Mouse (Mus musculus) erythroblast, adult 5-6 weeks (primary cell): ENCODE results near the gene Maml3. TPM values are rescaled to one million over a fixed set of nuclear protein-coding genes. Genes with fewer than 3 reads are reported as not detected.

ENCODE experiments used
- ATAC-seq: replicated peaks from 2 replicates; pipeline ENCODE4 v1.8.0; 2016; ENCODE audit warnings: moderate number of reproducible peaks, mild to moderate bottlenecking, moderate TSS enrichment, inconsistent platforms; ENCODE audit not compliant: poor library complexity, low FRiP score, severe bottlenecking
- total RNA-seq, 2 experiments: library from RNA; stranded (forward) in 1 of 2; stranded (reverse) in 1 of 2; fragments of 150-400 nt in 1 of 2; fragments of 200-764, 138-1000 nt in 1 of 2; gene quantifications; 2 replicates each; pipeline versions ENCODE4 v1.2.3 to v1.2.4; 2015 to 2017; ENCODE audit warnings: low replicate concordance in 2 of 2

Gene Maml3
- total RNA-seq (2015; ENCODE audit: low replicate concordance) (1.7 and 3.3 TPM in 2 replicates), total RNA-seq (2017; ENCODE audit: low replicate concordance) (0.84 and 1.3 TPM in 2 replicates)

DNA sequence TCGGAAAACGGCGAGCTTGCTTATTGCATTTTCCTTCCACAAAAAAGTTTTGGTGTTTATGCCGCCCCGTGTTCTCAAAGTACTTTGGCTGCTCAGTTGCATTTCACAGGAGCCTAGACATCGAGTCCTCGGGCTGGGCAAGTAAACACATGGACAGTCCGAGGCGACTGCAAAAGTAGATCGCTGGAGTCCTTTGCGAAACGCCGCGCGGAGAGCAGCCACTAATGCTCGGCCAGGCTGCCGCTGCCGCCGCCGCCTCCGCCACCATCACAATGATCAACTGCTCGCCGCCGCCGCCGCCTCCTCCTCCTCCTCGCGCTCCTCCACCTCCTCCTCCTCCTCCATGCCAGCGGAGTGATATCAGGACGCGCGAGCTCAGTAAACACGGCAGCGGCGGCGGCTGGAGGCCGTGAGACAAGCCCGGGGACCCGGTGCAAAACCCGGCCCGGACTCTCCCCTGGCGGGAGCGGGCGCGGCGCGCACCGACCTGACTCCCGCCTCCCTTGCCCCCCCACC lies at the start of gene Maml3:
Maml3 (minus strand) TSS at position 441 of the 516 bp plus-strand sequence.
- ATAC-seq: peak; percentile 76

DNA sequence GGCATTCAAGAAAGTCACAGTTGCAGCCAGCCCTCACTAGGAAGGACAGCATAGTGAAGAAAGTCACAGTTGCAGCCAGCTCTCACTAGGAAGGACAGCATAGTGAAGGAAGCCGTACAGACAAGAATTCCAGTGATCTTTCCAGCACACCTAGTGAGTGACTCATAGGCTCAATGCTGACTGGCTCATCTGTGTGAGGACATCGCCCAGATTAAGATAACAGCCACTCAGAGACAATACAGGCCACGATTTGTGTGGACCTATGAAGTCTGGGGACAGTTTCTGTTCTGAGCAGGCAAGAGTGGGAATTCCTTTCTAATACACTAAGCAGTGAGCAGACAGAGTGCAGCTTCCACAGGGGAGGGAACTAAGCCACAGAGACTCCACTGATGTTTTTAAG lies 46.3 kb upstream of the Maml3 start:
- no peak for ATAC-seq

DNA sequence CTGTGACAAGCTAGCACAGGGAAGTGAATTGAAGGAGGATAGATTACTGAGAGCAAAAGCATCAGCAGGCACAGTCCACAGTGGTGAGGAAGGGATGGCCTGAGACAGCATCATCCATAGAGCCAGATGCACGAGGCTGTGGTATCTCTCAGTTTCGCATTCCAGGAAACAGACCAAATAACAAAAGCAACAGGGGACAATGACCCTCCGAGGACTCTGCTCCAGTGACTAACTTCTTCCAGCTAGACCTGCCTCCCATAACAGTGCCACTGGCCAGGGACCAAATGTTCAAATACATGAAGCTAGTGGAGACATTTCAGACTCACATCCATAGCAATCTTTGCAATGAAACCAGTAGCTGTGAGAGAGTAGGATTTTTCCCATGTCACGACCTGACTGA lies 43.4 kb upstream of the Maml3 start:
- ATAC-seq: no peak

DNA sequence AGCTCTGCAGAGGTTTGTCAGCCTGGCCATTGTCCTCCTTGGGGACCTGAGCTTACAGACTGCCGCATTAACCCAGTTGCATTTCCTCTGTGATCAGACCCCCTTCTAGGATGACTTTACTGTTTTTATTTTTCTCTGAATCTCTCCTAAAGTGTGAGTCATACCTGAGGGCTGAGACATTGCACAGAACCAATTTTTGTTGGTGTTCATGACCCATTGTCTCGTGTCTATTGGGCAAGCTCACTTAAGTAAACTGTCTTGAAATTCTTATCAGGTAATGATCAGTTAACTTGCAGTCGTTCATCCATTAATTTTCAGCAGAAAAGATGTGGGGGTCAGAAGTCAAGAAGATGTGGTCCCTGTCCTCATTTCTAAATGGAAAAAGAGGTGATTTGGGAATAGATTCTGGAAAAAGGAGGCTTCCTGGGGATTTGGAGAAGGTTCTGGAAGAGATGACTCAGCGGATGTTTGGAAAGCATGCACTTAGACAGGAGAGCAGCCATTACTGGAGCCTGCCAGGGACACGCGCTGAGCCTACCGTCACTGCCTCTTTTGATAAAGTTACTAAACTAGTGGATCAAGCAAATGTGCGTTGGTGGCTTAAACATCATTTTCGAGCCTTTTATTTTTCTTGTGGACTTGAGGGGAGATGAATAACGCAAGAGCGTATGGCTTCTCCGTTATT lies 40.0 kb upstream of the Maml3 start:
- ATAC-seq: no peak

DNA sequence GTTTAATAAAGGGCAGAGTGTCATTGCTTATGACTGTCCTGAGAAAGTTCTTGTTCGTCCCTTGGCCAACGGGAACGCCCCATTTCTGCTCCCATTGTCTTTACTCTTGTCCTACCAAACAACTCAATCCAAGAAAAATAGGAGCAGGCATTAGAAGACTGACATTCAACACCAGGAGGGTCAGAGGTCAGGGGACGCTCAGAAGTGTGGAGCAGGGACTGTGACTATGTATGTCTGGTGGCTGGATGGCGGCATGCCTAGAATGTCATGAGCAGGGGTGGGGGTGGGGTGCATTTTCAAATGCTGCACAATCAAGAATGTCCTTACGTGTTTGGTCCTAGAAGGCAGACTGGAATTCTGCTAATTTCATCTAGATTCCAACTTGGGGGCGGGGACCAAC lies 38.1 kb upstream of the Maml3 start:
- no peak for ATAC-seq

DNA sequence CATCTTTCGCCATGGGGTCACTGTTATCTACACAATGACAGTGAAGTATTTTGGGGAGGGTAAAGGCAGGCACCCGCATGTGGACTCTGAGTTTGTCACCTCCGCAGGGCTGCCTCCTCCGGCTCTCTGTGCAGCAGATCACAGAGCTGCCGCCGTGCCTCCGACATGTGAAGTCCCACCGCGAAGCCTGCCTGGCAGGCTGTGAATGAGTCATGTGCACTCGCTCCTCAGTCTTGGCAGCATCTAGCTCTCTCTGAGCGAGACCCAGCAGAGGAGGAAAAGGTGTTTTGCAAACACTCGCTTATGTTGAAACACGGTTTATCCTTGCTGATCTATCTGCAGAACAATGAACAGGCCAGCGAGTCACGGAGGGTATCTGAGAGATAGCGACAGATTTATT lies 35.3 kb upstream of the Maml3 start:
- ATAC-seq: no peak

DNA sequence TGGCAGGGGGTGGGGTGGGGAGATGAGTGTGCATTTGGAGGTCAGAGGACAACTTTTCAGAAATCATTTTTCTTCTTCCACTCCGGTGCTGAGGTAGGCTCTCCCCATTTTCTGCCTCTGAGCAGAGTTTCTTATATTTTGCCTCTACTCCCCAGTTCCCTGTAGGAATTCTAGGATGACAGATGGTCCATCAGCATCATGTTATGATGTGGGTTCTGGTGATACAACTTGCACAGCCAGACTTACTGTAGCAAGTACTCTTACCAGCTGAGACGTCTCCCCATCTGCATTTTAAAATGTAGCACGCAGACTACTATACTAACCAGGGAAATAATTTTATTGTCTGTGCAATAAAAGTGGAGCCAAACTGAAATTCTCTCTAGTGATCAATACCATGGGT lies 20.5 kb upstream of the Maml3 start:
- no peak for ATAC-seq

DNA sequence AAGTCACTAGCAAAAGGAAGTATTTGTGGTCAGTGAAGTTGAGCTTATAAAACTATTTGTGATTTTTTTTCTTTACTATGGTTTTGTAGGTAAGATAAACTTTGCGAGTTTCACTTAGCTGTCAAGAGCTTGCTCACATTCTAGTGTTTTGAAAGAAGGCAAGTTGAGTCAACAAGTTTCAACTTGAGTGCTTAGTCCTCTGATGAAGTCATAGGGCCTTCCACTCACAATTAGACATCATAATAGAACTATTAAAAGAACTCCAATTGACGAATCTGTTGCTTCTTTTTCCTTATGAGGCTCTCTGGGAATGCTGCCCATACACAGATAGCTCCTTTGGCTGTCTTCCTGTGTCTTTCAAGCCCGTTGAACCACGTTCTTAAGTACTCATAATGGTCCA lies 16.0 kb upstream of the Maml3 start:
- ATAC-seq: no peak

DNA sequence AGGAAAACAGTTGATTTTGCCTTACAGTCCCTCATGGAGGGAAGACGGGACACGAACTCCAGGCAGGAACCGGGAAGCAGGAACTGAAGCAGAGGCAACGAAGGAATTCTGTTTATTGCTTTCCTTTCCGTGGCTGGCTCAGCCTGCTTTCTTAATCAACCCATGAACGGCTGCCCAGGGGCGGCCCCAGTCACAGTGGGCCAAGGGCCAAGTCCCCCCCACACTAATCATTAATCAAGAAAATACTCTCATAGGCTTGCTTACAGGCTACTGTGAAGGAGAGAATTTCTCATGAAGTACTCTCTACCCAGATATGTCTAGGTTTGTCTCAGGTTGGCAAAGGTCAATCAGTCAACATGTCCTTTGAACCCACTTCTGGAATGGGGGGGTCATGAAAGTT lies 14.3 kb upstream of the Maml3 start:
- ATAC-seq: no peak

DNA sequence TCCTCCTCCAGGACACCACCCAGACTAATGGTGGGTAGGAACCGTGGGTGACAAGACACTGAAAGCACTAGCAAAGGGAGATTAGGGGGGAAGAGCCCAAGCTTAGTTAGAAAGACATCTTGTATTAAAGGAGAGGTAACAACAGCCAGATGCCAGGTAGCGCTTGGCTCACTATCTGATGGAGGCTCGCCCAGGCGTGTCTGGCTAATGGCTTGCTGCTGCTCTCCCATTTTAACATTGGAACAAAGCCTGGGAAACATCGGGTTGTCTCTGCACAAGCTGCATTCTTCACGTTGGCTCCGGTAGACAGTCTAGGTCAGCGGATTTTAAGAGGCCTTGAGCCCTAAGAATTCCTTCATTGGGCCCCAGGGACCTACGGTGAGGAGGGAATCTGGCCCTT lies 10.5 kb upstream of the Maml3 start:
- no peak for ATAC-seq

DNA sequence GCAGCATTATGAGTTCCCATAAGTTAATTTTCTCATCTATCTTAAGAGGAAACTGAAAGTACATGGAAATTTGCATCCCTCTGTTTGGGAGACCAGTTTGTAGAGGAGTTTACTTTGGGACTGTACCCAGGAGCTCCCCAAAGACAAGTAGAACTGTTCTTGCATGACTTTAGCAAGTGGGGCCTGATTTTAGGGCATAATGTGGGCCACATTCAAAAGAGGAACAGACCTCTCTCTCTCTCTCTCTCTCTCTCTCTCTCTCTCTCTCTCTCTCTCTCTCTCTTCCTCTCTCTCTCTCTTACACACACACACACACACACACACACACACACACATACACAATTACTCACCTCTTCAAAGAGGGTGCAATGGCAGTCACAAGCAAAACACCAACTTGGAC lies 3.2 kb upstream of the Maml3 start:
- ATAC-seq: no peak

DNA sequence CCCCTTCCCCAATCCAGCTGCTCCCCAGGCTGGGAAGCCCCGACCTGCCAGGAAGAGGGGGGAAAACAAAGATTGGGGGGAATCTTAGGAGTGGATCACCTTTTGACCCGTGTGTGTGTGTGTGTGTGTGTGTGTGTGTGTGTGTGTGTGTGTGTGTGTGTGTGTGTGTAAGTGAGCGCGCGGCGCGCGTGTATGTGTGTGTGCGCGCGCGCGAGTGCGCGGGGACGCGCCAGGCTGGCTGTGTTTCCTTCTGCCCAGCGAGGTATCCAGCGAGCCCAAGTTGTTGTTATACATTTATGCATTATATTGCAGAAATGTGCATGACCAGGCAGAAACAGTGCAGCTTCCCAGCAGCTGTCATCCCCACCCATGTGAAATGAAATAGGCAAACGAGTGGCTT lies 280 bp upstream of the Maml3 start:
- no peak for ATAC-seq

DNA sequence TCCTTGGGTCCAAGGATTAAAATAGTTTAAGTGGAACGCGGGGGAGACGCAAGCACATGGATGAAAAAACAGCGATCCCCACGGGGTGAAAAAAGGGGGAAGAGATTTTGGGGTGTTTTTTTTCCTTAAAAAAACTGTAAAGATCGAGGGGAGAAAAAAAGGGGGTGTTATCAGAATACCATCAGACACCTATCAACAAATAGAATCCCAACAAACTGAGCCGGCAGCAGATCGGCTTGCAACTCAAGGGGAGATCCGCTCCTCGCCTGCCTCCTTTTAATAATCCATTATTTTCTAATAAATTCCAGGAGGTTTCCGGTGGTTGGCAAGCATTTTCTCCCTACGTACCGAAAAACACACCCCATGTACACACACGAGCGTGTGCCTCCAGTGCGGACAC lies 668 bp downstream of the Maml3 start:
- no peak for ATAC-seq

DNA sequence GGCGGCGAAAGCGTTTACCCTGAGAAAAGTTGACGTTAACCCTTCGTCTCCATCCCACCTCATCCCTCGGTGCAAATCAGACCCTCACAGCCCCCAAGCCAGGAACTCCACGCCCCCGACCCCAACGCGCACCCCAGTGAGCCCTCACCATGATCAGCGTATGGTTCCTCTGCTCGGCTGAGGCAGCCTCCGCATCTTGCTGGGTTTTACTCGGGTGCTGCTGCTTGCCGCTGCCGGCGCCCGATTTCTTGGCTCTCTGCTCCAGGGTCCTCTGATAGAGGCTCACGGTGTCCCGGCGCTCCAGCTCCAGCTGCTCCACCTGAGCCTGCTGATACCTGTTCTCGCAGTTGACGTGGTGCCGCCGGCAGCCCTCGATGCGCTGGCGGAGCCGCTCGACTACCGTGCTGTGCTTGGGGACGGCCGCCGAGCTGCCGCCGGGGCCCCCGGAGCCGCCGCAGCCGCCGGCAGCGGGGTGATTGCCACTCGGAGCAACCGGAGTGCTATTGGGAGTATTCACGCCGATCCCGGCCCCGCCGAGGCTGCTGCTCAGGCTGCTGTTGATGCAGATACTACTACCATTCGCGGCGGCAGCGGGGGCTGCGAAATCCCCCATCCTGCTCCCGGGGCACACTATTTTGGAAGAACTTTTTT lies 1.2 kb downstream of the Maml3 start:
- ATAC-seq: no peak

DNA sequence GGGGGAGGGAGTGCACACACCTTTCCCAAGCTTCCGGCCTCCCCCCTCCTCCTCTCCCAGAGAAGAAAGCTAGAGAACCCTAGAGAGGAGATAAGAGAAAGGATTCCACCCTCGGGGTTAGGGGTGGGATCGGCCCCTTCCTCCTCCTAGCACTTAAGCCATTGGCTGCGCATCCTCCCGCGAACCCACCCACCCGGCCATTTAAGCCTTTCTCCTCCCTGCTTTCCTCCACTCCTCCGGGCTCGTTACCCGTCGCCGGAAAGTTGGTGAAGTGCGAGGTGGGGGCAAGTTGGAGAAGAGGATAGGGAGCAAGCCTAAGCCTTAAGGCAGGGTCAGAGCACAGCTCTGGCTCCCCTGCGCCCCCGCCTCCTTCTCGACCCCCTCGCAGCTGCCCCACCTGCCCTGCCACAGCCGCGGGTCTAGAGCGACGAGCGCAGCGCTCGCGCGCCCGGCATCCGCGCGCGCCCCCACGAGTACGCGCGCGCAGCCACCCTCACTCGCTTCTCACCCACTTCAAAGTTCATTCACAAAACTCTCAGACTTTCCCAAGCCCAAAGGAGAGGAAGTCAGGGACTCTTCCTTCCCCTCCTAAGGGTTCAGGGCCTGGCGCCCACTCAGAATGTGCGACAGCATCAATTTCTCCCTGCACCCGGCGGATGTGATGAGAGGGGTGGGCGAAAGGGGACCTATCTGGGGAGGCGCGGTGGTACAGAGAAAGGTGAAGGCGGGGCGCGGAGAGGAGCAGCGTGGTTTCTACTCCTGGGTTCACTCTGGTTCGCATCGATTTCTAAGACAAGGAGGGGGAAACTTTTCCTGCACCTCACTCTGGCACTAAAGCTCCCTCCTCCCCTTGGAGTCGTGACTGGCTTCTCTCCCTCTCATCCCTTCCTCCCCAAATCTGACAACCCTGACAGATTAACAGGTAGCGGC lies 2.0 kb downstream of the Maml3 start:
- no peak for ATAC-seq

DNA sequence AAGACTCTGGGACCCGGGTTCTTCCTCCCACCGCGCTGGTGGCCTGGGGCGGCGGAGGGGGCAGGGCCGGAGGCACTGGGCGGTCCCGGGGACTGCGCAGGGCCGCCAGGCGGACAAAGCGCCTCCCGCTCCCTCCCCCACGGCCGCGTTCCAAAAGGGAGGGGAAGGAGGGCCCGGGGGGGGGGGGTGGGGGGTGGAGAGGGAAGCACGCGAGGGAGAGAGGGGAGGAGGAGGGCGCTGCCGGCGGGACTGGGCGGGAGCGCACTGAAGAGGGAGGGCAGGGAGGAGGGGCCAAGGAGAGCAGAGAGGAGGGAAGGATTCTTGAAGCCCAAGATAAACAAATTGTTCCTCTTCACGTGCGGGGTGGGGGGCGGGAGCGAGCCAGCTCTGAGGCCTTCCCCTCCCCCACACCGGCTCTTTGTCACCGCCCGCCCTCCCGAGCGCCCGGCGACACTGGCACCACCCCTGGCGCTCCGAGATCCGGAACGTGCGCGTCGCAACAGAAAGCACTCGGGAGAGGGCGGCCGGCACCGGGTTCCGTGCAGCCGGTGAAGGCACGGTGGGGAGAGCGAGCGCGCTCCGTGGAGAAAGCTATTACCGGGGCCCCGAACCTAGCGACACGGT lies 2.8 kb downstream of the Maml3 start:
- ATAC-seq: 0 out of 2 replicates have a peak, but pooled peaks have one; percentile 56

DNA sequence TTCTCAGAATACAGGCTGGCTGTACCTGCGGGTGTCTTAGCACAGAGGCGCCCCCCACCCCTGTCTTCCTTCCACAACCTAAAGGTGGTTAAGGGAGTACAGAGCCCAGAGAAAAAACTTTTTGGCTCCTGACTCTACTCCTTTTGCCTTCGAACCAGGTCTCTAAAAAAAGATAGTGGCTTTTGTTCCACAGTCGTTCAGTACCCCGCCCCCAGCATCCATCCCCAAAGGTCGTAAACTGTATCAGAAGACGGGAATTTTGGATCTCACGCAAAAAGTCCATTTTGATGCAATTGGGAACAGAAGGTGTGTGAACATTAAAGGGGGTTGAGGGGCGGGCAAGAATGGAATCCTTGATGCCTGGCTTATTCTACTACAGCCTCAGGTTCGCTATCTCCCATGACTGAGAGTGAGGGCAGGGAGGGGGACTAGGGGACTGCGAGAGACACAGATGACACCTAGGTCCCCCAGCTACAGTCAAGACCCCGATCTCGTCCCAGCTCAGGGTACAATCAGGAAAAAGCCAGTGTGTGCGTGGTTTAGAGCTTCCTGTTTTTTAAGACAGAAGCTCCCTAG lies 3.4 kb downstream of the Maml3 start:
- no peak for ATAC-seq

DNA sequence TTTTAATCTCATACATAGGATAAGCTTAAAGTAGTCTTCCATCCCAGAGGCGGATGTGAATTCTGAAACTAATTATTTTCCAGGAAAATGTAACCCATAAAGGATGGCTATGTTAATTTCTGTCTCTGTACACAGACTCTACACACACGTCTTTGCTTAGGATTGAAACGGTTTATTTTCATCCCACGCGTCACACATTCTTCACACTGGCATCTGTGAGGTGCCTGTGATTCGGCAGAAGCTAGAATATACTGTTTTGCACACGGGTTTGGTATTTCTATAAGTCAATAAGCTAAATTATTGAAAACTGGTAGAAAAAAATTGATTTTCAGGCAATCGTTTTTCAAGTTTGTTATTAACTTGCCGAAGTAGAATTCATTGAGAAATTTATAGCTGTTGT lies 4.0 kb downstream of the Maml3 start:
- no peak for ATAC-seq

DNA sequence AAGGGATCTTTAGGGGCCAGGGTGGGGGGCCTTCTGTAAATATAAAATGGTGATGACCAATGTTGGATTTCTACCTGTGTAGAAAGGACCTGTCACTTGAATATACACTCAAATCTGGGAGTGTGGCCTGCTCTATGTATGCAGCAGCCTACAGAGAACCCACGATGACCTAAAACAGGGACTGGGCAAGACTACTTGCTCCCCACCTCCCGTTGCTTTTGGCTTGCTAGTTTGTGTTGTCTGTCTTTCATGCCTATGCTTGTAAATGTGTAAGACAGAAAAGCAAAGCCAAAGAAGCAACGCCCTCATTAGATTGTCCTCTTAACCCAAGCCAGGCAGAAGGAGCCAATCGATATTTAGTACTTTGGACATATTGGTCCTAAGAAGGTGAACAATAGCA lies 4.6 kb downstream of the Maml3 start:
- no peak for ATAC-seq

DNA sequence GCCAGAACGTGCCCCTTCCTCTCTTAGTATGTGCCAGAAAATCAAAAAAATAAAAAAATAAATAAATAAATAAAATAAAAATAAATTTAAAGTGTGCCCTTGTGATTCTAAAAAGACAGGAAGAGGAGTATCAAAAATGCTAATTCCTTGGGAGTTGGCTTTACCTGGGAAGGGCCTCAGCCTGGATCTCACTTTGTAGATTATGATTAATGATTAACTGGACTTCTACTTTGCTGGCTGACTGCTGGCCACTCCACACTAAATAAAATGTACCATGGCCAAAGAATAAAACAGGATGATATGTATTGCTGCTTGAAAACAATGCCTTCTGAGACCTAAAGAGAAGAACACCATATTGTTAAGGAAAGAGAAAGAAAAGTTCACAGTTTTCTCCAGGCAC lies 5.6 kb downstream of the Maml3 start:
- ATAC-seq: no peak
